ENCODE assay signal across 11 mouse cellular contexts in the genomic region with DNA sequence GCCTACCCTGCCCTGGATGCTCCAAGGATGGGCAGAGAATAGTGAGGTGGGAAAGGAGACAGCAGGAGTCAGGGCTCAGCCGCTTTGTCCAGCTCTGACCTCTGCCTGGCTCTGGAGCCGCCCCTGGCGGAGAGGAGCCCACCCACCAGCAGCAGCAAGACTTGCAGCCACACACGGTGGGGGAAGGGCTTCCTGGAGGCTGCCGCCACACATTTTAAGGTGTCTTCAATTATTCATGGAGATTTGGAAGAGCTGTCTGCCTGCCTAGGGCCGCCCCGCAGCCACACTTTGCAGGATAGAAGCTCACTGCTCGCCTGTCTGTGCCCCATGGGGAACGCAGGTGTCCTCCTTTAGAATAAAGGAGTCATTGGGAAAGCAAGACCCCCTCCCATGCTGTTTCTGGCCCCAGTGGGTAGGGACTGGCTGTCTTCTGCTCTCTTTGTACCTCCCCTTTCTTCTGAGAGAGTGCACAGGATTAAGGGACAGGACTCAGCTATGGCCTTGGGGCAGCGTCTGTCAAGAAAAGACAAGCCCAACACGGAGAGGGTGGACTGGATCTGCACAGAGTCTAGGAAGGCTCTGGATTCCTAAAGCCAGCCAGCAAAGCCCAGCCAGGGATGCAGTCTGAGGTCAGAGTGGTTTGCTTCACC.
DNase-seq lines count a peak whose midpoint lies in the region; ATAC-seq lines count a peak whose summit lies in the region.
"Had no signal": no experiment of that assay in that cellular context is flagged by ENCODE, and none has a peak within 500 bp of the region (broad histone marks: within the 10 kb centered on the region; RNA-seq: fewer than 3 reads in every experiment).

No protein-coding gene starts in this region.

- DNase-seq in embryo, embryonic 10 days (ENCODE audit: low spot score): peak; percentile 77
- peak; percentile 58 for DNase-seq in fibroblast of lung, adult 2 months (ENCODE audit: low read depth)
- peak; percentile 44 for DNase-seq in limb, embryonic 11.5 days (ENCODE audit: low spot score)
- no peak for DNase-seq in spleen, postnatal 14 days (ENCODE audit: low spot score in 2 of 2)
- no peak for DNase-seq in MN1 (ENCODE audit: low spot score)
- DNase-seq: gastrocnemius, postnatal 10 days; lung, postnatal 14 days; thymus, postnatal 4 days had no signal

- no peaks in the 10 kb centered on the region for H3K9me3 ChIP-seq in limb, embryonic 11.5 days (ENCODE audit: control insufficient read depth, low read length)
- no peaks in the 10 kb centered on the region for H3K9me3 ChIP-seq in neural tube, embryonic 14.5 days (ENCODE audit: control insufficient read depth, low read length)
- H3K9me3 ChIP-seq: embryonic facial prominence, embryonic 12.5 days had no signal

- H3K4me2 ChIP-seq in limb, embryonic 11.5 days (ENCODE audit: low read depth, severe bottlenecking): no peak overlapping the region
- H3K4me2 ChIP-seq in neural tube, embryonic 14.5 days (ENCODE audit: low read depth, low read length): peak overlapping the region; percentile 9; the same call in 1 of the 2 replicates
- H3K4me2 ChIP-seq: embryonic facial prominence, embryonic 12.5 days had no signal

- peaks cover 28% of the 10 kb centered on the region for H3K4me1 ChIP-seq in limb, embryonic 11.5 days (ENCODE audit: control insufficient read depth, insufficient read depth, low read length)
- H3K4me1 ChIP-seq in neural tube, embryonic 14.5 days (ENCODE audit: control insufficient read depth, insufficient read depth, low read length): peaks cover 8% of the 10 kb centered on the region; the same call in 1 of the 2 replicates

- ATAC-seq in limb, embryonic 11.5 days (ENCODE audit: insufficient number of reproducible peaks, low FRiP score, low TSS enrichment, low read depth): no peak
- peak; percentile 38; the same call in 1 of the 2 replicates for ATAC-seq in neural tube, embryonic 14.5 days (ENCODE audit: low read depth)
- ATAC-seq in cerebellum, adult (ENCODE audit: insufficient number of reproducible peaks, low FRiP score, low TSS enrichment): no peak

- H3K27ac ChIP-seq in limb, embryonic 11.5 days (replicated peaks; ENCODE audit: low read depth, low read length): no peak overlapping the region
- peak overlapping the region; percentile 64 for H3K27ac ChIP-seq in neural tube, embryonic 14.5 days (ENCODE audit: low read depth, low read length)
- H3K27ac ChIP-seq: embryonic facial prominence, embryonic 12.5 days had no signal

- 7% methylated on average over 11 of the region's 11 CpGs for WGBS in limb, embryonic 11.5 days
- WGBS in neural tube, embryonic 14.5 days: 7% methylated on average over 11 of the region's 11 CpGs

- H3K36me3 ChIP-seq in limb, embryonic 11.5 days (ENCODE audit: control insufficient read depth, insufficient read depth, low read length): no peaks in the 10 kb centered on the region
- H3K36me3 ChIP-seq in neural tube, embryonic 14.5 days (ENCODE audit: control insufficient read depth, insufficient read depth, low read length): no peaks in the 10 kb centered on the region
- H3K36me3 ChIP-seq: embryonic facial prominence, embryonic 12.5 days had no signal

- no peaks in the 10 kb centered on the region for H3K27me3 ChIP-seq in limb, embryonic 11.5 days (ENCODE audit: control insufficient read depth, insufficient read depth, low read length)
- H3K27me3 ChIP-seq in neural tube, embryonic 14.5 days (ENCODE audit: control insufficient read depth, insufficient read depth, low read length): no peaks in the 10 kb centered on the region

- H3K4me3 ChIP-seq in limb, embryonic 11.5 days (ENCODE audit: low read depth, low read length): no peak overlapping the region
- no peak overlapping the region for H3K4me3 ChIP-seq in neural tube, embryonic 14.5 days (ENCODE audit: low read depth, low read length)
- H3K4me3 ChIP-seq: embryonic facial prominence, embryonic 12.5 days had no signal

- no peak overlapping the region for H3K9ac ChIP-seq in limb, embryonic 11.5 days (ENCODE audit: low read length)
- 0 out of 2 replicates have a peak overlapping the region, but pooled peaks have one; percentile 0 for H3K9ac ChIP-seq in neural tube, embryonic 14.5 days (replicated peaks; ENCODE audit: low read depth, low read length)
- H3K9ac ChIP-seq: embryonic facial prominence, embryonic 12.5 days had no signal

Comparison
In these comparisons a context has a peak if more than half of its experiments do, and no peak if none do; other contexts are left out.
1. DNase-seq: peak in embryo, embryonic 10 days (single experiment), fibroblast of lung, adult 2 months (single experiment) and limb, embryonic 11.5 days (single experiment); none in spleen, postnatal 14 days (0 of 2) and MN1 (single experiment).